Mouse (Mus musculus) lung, postnatal 0 days (tissue): Measurements from ENCODE around the gene Mamdc4. TPM values are rescaled to one million over a fixed set of nuclear protein-coding genes. Genes with fewer than 3 reads are reported as not detected.

Experiments
- ATAC-seq: fragments of 200-750 bp; cut with Nextera tagmentation; 2 replicates; pipeline ENCODE4 v1.8.0; 2017; ENCODE audit warnings: moderate library complexity
- DNase-seq: peaks from one replicate; pipeline ENCODE4 v3.0.0-alpha.2; 2016; ENCODE audit warnings: low spot score
- H3K27ac ChIP-seq: fragments of 300-500 bp; sonication (generic); 2 replicates; pipeline ENCODE4 v1.5.1; 2014; ENCODE audit warnings: antibody characterized with exemption, mild to moderate bottlenecking, low read length, mixed read lengths
- H3K27me3 ChIP-seq: fragments of 300-500 bp; sonication (generic); replicated peaks from 2 replicates; pipeline ENCODE4 v1.6.1; 2014; ENCODE audit warnings: low read length, mixed read lengths; ENCODE audit not compliant: insufficient read depth
- H3K36me3 ChIP-seq: fragments of 300-500 bp; sonication (generic); 2 replicates; pipeline ENCODE4 v1.6.1; 2014; ENCODE audit warnings: low read length, mixed read lengths; ENCODE audit not compliant: insufficient read depth
- H3K4me1 ChIP-seq: fragments of 300-500 bp; sonication (generic); 2 replicates; pipeline ENCODE4 v1.6.1; 2014; ENCODE audit warnings: antibody characterized with exemption, low read depth, low read length, mixed read lengths; ENCODE audit not compliant: insufficient read depth
- H3K4me2 ChIP-seq: fragments of 300-500 bp; sonication (generic); replicated peaks from 2 replicates; pipeline ENCODE4 v1.6.1; 2014; ENCODE audit warnings: low read depth, mild to moderate bottlenecking, low read length, moderate library complexity, mixed read lengths
- H3K4me3 ChIP-seq: fragments of 300-500 bp; sonication (generic); 2 replicates; pipeline ENCODE4 v1.5.1; 2014; ENCODE audit warnings: low read depth, low read length
- H3K9ac ChIP-seq: fragments of 300-500 bp; sonication (generic); replicated peaks from 2 replicates; pipeline ENCODE4 v1.6.1; 2014; ENCODE audit warnings: low read depth, mild to moderate bottlenecking
- H3K9me3 ChIP-seq: fragments of 300-500 bp; sonication (generic); 2 replicates; pipeline ENCODE4 v1.6.1; 2016; ENCODE audit warnings: low read length, mixed read lengths
- CTCF ChIP-seq: IDR thresholded peaks from 2 replicates; pipeline ENCODE4 v1.5.1; 2016; ENCODE audit warnings: antibody characterized with exemption, mild to moderate bottlenecking
- EP300 ChIP-seq: IDR thresholded peaks from 2 replicates; pipeline ENCODE4 v1.6.1; 2016; ENCODE audit warnings: antibody characterized with exemption, mild to moderate bottlenecking, control low read depth
- WGBS: fragments of 180-500 bp; shearing (Covaris S2); extraction: QIAGEN DNeasy Blood & Tissue Kit; methylation state at CpG from one replicate; pipeline ENCODE4 v1.1.7; 2014; 5-methylcytosine and 5-hydroxymethylcytosine counted together
- polyA plus RNA-seq: library from polyadenylated mRNA; unstranded; fragments of >200 nt; fragmentation: Nextera tagmentation; extraction: Ambion mirVana; gene quantifications from 2 replicates; pipeline ENCODE4 v1.2.1, GENCODE M21; 2015

Gene Mamdc4
- polyA plus RNA-seq, 1 experiment from 2014 or later: 0.31 TPM

GRCm38 (mm10) chr2:25616398-25616797, 41.8 kb upstream of the Mamdc4 start:
- TF ChIP-seq CTCF: no peak
- no peak for TF ChIP-seq EP300
- Histone ChIP-seq H3K4me3 (no peak overlapping the region), H3K27ac (no peak overlapping the region), H3K4me1 (peaks cover 5% of the 10 kb centered on the region; the same call in 1 of the 2 replicates), H3K36me3 (no peaks in the 10 kb centered on the region), H3K9me3 (no peaks in the 10 kb centered on the region), H3K4me2 (0 out of 2 replicates have a peak overlapping the region, but pooled peaks have one; percentile 8), H3K9ac (no peak overlapping the region), H3K27me3 (peaks cover 25% of the 10 kb centered on the region)
- DNase-seq: no peak
- WGBS: 23% methylated on average over 17 of the region's 22 CpGs
- ATAC-seq: no peak

- H3K4me2 ChIP-seq: peak overlapping the region; percentile 81
- WGBS: 63% methylated on average over 10 of the region's 10 CpGs
- DNase-seq (no peak), ATAC-seq (peak; percentile 25)
- TF ChIP-seq CTCF (no peak), EP300 (no peak)
- H3K27me3 ChIP-seq: no peaks in the 10 kb centered on the region
- H3K36me3 ChIP-seq: no peaks in the 10 kb centered on the region
- H3K9ac ChIP-seq: no peak overlapping the region
- H3K27ac ChIP-seq: no peak overlapping the region
- peak overlapping the region; percentile 84 for H3K4me3 ChIP-seq
- no peaks in the 10 kb centered on the region for H3K9me3 ChIP-seq
- 0 out of 2 replicates have a peak, but pooled peaks cover 4% of the 10 kb centered on the region for H3K4me1 ChIP-seq
These were observed 34.0 kb upstream of the Mamdc4 start for GRCm38 (mm10) chr2:25608671-25609070.

- H3K9me3 ChIP-seq: no peaks in the 10 kb centered on the region
- WGBS: under 1% methylated on average over 61 of the region's 80 CpGs
- no peak for TF ChIP-seq EP300
- TF ChIP-seq CTCF: no peak
- H3K4me1 ChIP-seq: 0 out of 2 replicates have a peak, but pooled peaks cover 4% of the 10 kb centered on the region
- ATAC-seq: peak; percentile 96
- H3K4me3 ChIP-seq: peak within 1 kb of the TSS; percentile 84
- peak within 1 kb of the TSS; percentile 91 for H3K9ac ChIP-seq
- peak within 1 kb of the TSS; percentile 81 for H3K4me2 ChIP-seq
- DNase-seq: peak; percentile 94
- H3K36me3 ChIP-seq: no peaks in the 10 kb centered on the region
- H3K27ac ChIP-seq: peak within 1 kb of the TSS; percentile 88
- H3K27me3 ChIP-seq: no peaks in the 10 kb centered on the region
These were observed 33.3 kb upstream of the Mamdc4 start, which contains the start of gene Rabl6 for GRCm38 (mm10) chr2:25607761-25608622. Gene Rabl6, minus strand, starts transcription at chr2:25608521.

- Histone ChIP-seq H3K4me2 (no peak overlapping the region), H3K4me1 (0 out of 2 replicates have a peak, but pooled peaks cover 4% of the 10 kb centered on the region), H3K9ac (no peak overlapping the region), H3K9me3 (no peaks in the 10 kb centered on the region), H3K27ac (no peak overlapping the region), H3K36me3 (peaks cover 32% of the 10 kb centered on the region), H3K27me3 (no peaks in the 10 kb centered on the region), H3K4me3 (no peak overlapping the region)
- ATAC-seq: no peak
- DNase-seq: no peak
- TF ChIP-seq CTCF (no peak), EP300 (no peak)
- 87% methylated on average over 5 of the region's 5 CpGs for WGBS
These were observed 27.9 kb upstream of the Mamdc4 start for GRCm38 (mm10) chr2:25602526-25602925.

- Histone ChIP-seq H3K4me2 (no peak overlapping the region), H3K9ac (no peak overlapping the region), H3K36me3 (peaks cover 54% of the 10 kb centered on the region), H3K9me3 (no peaks in the 10 kb centered on the region), H3K27me3 (no peaks in the 10 kb centered on the region), H3K4me1 (no peaks in the 10 kb centered on the region), H3K4me3 (no peak overlapping the region), H3K27ac (no peak overlapping the region)
- 80% methylated on average over 2 of the region's 2 CpGs for WGBS
- DNase-seq (no peak), ATAC-seq (no peak)
- no peak for TF ChIP-seq CTCF
- no peak for TF ChIP-seq EP300
These were observed 25.4 kb upstream of the Mamdc4 start for GRCm38 (mm10) chr2:25600037-25600436.

GRCm38 (mm10) chr2:25598749-25599148, 24.1 kb upstream of the Mamdc4 start:
- ATAC-seq: no peak
- Histone ChIP-seq H3K4me3 (no peak overlapping the region), H3K9me3 (no peaks in the 10 kb centered on the region), H3K36me3 (peaks cover 58% of the 10 kb centered on the region), H3K4me2 (no peak overlapping the region), H3K9ac (no peak overlapping the region), H3K27ac (no peak overlapping the region), H3K4me1 (no peaks in the 10 kb centered on the region), H3K27me3 (no peaks in the 10 kb centered on the region)
- no peak for TF ChIP-seq EP300
- no peak for TF ChIP-seq CTCF
- 91% methylated on average over 1 of the region's 1 CpGs for WGBS
- no peak for DNase-seq
